Mouse (Mus musculus) heart, embryonic 11.5 days (tissue): ENCODE results near the gene Cux1. TPM values are rescaled to one million over a fixed set of nuclear protein-coding genes. Genes with fewer than 3 reads are reported as not detected.

ENCODE experiments used
- ATAC-seq: fragments of 200-750 bp; cut with Nextera tagmentation; replicated peaks from 2 replicates; pipeline ENCODE4 v1.8.0; 2017; ENCODE audit warnings: moderate library complexity; ENCODE audit not compliant: insufficient number of reproducible peaks, low FRiP score, low TSS enrichment
- H3K27ac ChIP-seq: fragments of 300-500 bp; sonication (generic); 2 replicates; pipeline ENCODE4 v1.5.1; 2014; ENCODE audit warnings: mild to moderate bottlenecking, low read depth, low read length
- H3K27me3 ChIP-seq: fragments of 300-500 bp; sonication (generic); 2 replicates; pipeline ENCODE4 v1.6.1; 2014; ENCODE audit warnings: mild to moderate bottlenecking, low read length, mixed read lengths; ENCODE audit not compliant: control insufficient read depth, insufficient read depth
- H3K36me3 ChIP-seq: fragments of 300-500 bp; sonication (generic); 2 replicates; pipeline ENCODE4 v1.6.1; 2014; ENCODE audit warnings: mild to moderate bottlenecking, low read length, moderate library complexity, mixed read lengths; ENCODE audit not compliant: control insufficient read depth, insufficient read depth
- H3K4me1 ChIP-seq: fragments of 300-500 bp; sonication (generic); 2 replicates; pipeline ENCODE4 v1.6.1; 2014; ENCODE audit warnings: low read length; ENCODE audit not compliant: control insufficient read depth, insufficient read depth
- H3K4me2 ChIP-seq: fragments of 300-500 bp; sonication (generic); 2 replicates; pipeline ENCODE4 v1.6.1; 2014; ENCODE audit warnings: mild to moderate bottlenecking, moderate library complexity
- H3K4me3 ChIP-seq: fragments of 300-500 bp; sonication (generic); 2 replicates; pipeline ENCODE4 v1.5.1; 2014; ENCODE audit warnings: low read depth, low read length
- H3K9ac ChIP-seq: fragments of 300-500 bp; sonication (generic); 2 replicates; pipeline ENCODE4 v1.6.1; 2014; ENCODE audit warnings: mild to moderate bottlenecking, low read depth, low read length, moderate library complexity
- H3K9me3 ChIP-seq: fragments of 300-500 bp; sonication (generic); replicated peaks from 2 replicates; pipeline ENCODE4 v1.6.1; 2016; ENCODE audit warnings: low read length; ENCODE audit not compliant: control insufficient read depth
- WGBS: fragments of 180-500 bp; shearing (Covaris S2); extraction: QIAGEN DNeasy Blood & Tissue Kit; methylation state at CpG from one replicate; pipeline ENCODE4 v1.1.7; 2014; ENCODE audit not compliant: insufficient replicate concordance; 5-methylcytosine and 5-hydroxymethylcytosine counted together
- polyA plus RNA-seq: library from polyadenylated mRNA; unstranded; fragments of >200 nt; fragmentation: Nextera tagmentation; extraction: Ambion mirVana; gene quantifications from 2 replicates; pipeline ENCODE4 v1.2.1, GENCODE M21; 2014

Cux1 gene
- polyA plus RNA-seq, 1 experiment from 2014 or later, result 67.5 TPM

- Histone ChIP-seq H3K27me3 (no peaks in the 10 kb centered on the region), H3K4me3 (no peak overlapping the region), H3K4me2 (no peak overlapping the region), H3K27ac (no peak overlapping the region), H3K36me3 (no peaks in the 10 kb centered on the region; the same call in 1 of the 2 replicates), H3K9me3 (no peaks in the 10 kb centered on the region), H3K9ac (no peak overlapping the region), H3K4me1 (peaks cover 32% of the 10 kb centered on the region)
- ATAC-seq, result no peak
- WGBS, result 71% methylated on average over 9 of the region's 9 CpGs
Measured at GRCm38 (mm10) chr5:136525896-136526544, 41.3 kb downstream of the Cux1 start.

GRCm38 (mm10) chr5:136522843-136523463 is 44.3 kb downstream of the Cux1 start:
- Histone ChIP-seq H3K4me3 (no peak overlapping the region), H3K4me2 (no peak overlapping the region; the same call in 1 of the 2 replicates), H3K36me3 (no peaks in the 10 kb centered on the region), H3K27me3 (no peaks in the 10 kb centered on the region), H3K27ac (peak overlapping the region; percentile 58), H3K9ac (no peak overlapping the region), H3K9me3 (no peaks in the 10 kb centered on the region), H3K4me1 (peaks cover 32% of the 10 kb centered on the region)
- no peak for ATAC-seq
- WGBS, result 23% methylated on average over 3 of the region's 3 CpGs

GRCm38 (mm10) chr5:136521656-136522055 is 45.6 kb downstream of the Cux1 start:
- no peak for ATAC-seq
- H3K36me3 ChIP-seq, result no peaks in the 10 kb centered on the region
- no peak overlapping the region for H3K4me3 ChIP-seq
- H3K4me2 ChIP-seq, result no peak overlapping the region
- H3K9ac ChIP-seq, result no peak overlapping the region
- H3K27ac ChIP-seq, result no peak overlapping the region
- no peaks in the 10 kb centered on the region for H3K27me3 ChIP-seq
- WGBS, result 85% methylated on average over 3 of the region's 3 CpGs
- H3K4me1 ChIP-seq, result peaks cover 34% of the 10 kb centered on the region
- no peaks in the 10 kb centered on the region for H3K9me3 ChIP-seq

GRCm38 (mm10) chr5:136518648-136519437 is 48.4 kb downstream of the Cux1 start:
- Histone ChIP-seq H3K4me1 (peaks cover 51% of the 10 kb centered on the region), H3K4me2 (no peak overlapping the region), H3K9me3 (no peaks in the 10 kb centered on the region), H3K36me3 (no peaks in the 10 kb centered on the region), H3K4me3 (no peak overlapping the region), H3K27me3 (no peaks in the 10 kb centered on the region), H3K27ac (no peak overlapping the region), H3K9ac (no peak overlapping the region)
- no peak for ATAC-seq
- WGBS, result 85% methylated on average over 3 of the region's 3 CpGs

- H3K36me3 ChIP-seq, result no peaks in the 10 kb centered on the region
- H3K4me1 ChIP-seq, result peaks cover 40% of the 10 kb centered on the region
- no peak overlapping the region for H3K9ac ChIP-seq
- no peak for ATAC-seq
- no peak overlapping the region for H3K27ac ChIP-seq
- no peaks in the 10 kb centered on the region for H3K27me3 ChIP-seq
- 61% methylated on average over 2 of the region's 2 CpGs for WGBS
- no peaks in the 10 kb centered on the region for H3K9me3 ChIP-seq
- H3K4me2 ChIP-seq, result no peak overlapping the region
- H3K4me3 ChIP-seq, result no peak overlapping the region
Measured at GRCm38 (mm10) chr5:136517510-136517909, 49.8 kb downstream of the Cux1 start.

- Histone ChIP-seq H3K4me3 (no peak overlapping the region), H3K9ac (no peak overlapping the region), H3K9me3 (no peaks in the 10 kb centered on the region), H3K4me2 (no peak overlapping the region), H3K4me1 (peaks cover 48% of the 10 kb centered on the region), H3K27ac (no peak overlapping the region), H3K36me3 (no peaks in the 10 kb centered on the region), H3K27me3 (no peaks in the 10 kb centered on the region)
- 87% methylated on average over 3 of the region's 3 CpGs for WGBS
- no peak for ATAC-seq
Measured at GRCm38 (mm10) chr5:136516593-136516992, 50.7 kb downstream of the Cux1 start.

GRCm38 (mm10) chr5:136514049-136514677 is 53.1 kb downstream of the Cux1 start:
- Histone ChIP-seq H3K9ac (no peak overlapping the region), H3K36me3 (no peaks in the 10 kb centered on the region), H3K27ac (0 out of 2 replicates have a peak overlapping the region, but pooled peaks have one; percentile 15), H3K4me1 (peaks cover 53% of the 10 kb centered on the region), H3K4me2 (no peak overlapping the region), H3K27me3 (no peaks in the 10 kb centered on the region), H3K9me3 (no peaks in the 10 kb centered on the region), H3K4me3 (no peak overlapping the region)
- 68% methylated on average over 6 of the region's 6 CpGs for WGBS
- no peak for ATAC-seq

- WGBS, result 81% methylated on average over 2 of the region's 2 CpGs
- Histone ChIP-seq H3K36me3 (no peaks in the 10 kb centered on the region), H3K9ac (no peak overlapping the region), H3K9me3 (no peaks in the 10 kb centered on the region), H3K27ac (no peak overlapping the region), H3K4me3 (no peak overlapping the region), H3K4me1 (peaks cover 53% of the 10 kb centered on the region), H3K4me2 (no peak overlapping the region), H3K27me3 (no peaks in the 10 kb centered on the region)
- no peak for ATAC-seq
Measured at GRCm38 (mm10) chr5:136512103-136512674, 55.1 kb downstream of the Cux1 start.
